Mouse (Mus musculus) brain, embryonic 14.5 days (tissue): ENCODE results near the gene Prim2.

Experiments used
- CTCF ChIP-seq: fragments of 200-500 bp; IDR thresholded peaks from 2 replicates; pipeline ENCODE4 v1.5.1; 2012; ENCODE audit warnings: inconsistent platforms, mild to moderate bottlenecking, moderate library complexity, borderline replicate concordance; ENCODE audit not compliant: insufficient read depth, insufficient read length; ENCODE audit errors: extremely low read depth
- POLR2A ChIP-seq: fragments of 200-500 bp; IDR thresholded peaks from 2 replicates; pipeline ENCODE4 v1.6.1; 2012; ENCODE audit warnings: mild to moderate bottlenecking, inconsistent platforms, borderline replicate concordance; ENCODE audit not compliant: poor library complexity, insufficient read depth, insufficient read length, severe bottlenecking; ENCODE audit errors: extremely low read depth

DNA sequence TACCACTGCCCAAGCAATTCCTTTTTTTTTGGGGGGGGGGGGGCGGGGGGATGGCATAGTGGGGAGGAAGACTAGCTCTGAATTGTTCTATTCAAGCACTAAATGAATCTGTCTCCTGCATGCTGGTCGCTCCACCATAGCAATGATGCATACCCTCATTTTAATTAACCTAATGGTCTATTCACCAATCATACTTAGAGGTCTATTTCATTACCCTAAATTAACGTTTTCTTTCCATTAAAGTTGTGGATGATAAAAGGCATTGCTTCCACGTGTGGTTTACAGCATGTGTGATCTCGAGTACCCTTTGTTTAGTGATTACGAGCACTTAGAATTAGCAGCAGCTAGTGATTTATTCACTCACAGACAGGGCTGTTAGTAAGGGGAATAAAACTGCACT is 81.0 kb downstream of the Prim2 start:
- TF ChIP-seq POLR2A = no peak
- no peak for TF ChIP-seq CTCF
